7 mouse cellular contexts compared by ENCODE assay signal in the genomic region with DNA sequence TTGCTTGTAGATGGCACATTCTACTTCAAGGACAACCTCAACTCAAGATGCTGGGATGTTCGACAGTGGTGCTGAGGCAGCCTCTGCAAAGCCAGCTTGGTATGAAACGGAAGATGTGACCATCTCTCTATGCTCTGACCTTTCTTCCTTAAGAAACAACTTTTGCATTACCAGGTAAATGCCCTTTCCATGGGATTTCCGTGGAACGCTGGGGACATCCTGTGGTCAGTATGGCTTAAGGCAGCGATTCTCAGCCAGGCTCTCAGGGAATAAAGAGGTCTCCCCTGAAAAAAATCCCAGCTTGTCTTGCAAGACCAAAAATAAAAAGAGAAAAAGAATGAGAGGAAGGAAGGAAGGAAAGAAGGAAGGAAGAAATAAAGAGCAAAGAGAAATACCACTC.
DNase-seq lines count a peak whose midpoint lies in the region; ATAC-seq and TF ChIP-seq lines count a peak whose summit lies in the region.

No protein-coding gene starts in this region.

- 0 out of 2 replicates have a peak, but pooled peaks have one; percentile 3 for TF ChIP-seq CTCF in bone marrow, adult 2 months (IDR thresholded peaks at IDR 0.05; ENCODE audit: control insufficient read depth, insufficient read depth, low read length)

- H3K9me3 ChIP-seq in ES-E14 (ENCODE audit: control insufficient read depth, insufficient read depth, low read depth, low read length) = no peaks in the 10 kb centered on the region

- H3K27ac ChIP-seq in ES-E14 (ENCODE audit: insufficient read depth, low read depth, low read length, poor library complexity, severe bottlenecking) = no peak overlapping the region
- H3K27ac ChIP-seq in bone marrow, adult 2 months (ENCODE audit: control insufficient read depth, insufficient read depth, low read depth, low read length, poor library complexity) = no peak overlapping the region

- H3K4me3 ChIP-seq in ES-E14 (ENCODE audit: insufficient read depth in 1 of 2, low read depth in 1 of 2, low read length in 2 of 2, poor library complexity in 1 of 2, severe bottlenecking in 1 of 2) = no peak overlapping the region
- H3K4me3 ChIP-seq in bone marrow, adult 2 months (replicated peaks; ENCODE audit: control insufficient read depth, low read depth, low read length) = no peak overlapping the region

- H3K36me3 ChIP-seq in ES-E14 (ENCODE audit: control insufficient read depth, insufficient read depth, low read length, poor library complexity, severe bottlenecking) = no peaks in the 10 kb centered on the region

- peak; percentile 24 for DNase-seq in layer of hippocampus, adult 11-12 months (ENCODE audit: low spot score)
- no peak for DNase-seq in layer of hippocampus, postnatal 36 days
- no peak for DNase-seq in ES-E14 (ENCODE audit: low read depth, low spot score)
- peak; percentile 69 for DNase-seq in kidney, postnatal 10 days
- no peak for DNase-seq in thymus, postnatal 4 days

- WGBS in bone marrow, adult 2 months = 42% methylated on average over 5 of the region's 5 CpGs

- ATAC-seq in inflammation-experienced regulatory T-cells, adult 6 months = no peak

- no peak overlapping the region for H3K9ac ChIP-seq in ES-E14 (ENCODE audit: insufficient read depth, low read depth, low read length, poor library complexity, severe bottlenecking)

- no peaks in the 10 kb centered on the region for H3K4me1 ChIP-seq in ES-E14 (ENCODE audit: control insufficient read depth in 2 of 2, insufficient read depth in 2 of 2, low read length in 2 of 2, poor library complexity in 1 of 2)
- H3K4me1 ChIP-seq in bone marrow, adult 2 months (ENCODE audit: control insufficient read depth, insufficient read depth, low read length) = no peaks in the 10 kb centered on the region

- no peak for TF ChIP-seq POLR2A in bone marrow, adult 2 months (IDR thresholded peaks at IDR 0.05; ENCODE audit: borderline replicate concordance, control insufficient read depth, low read depth, low read length)

- in situ Hi-C loops in ES-E14 (cut with MboI; ENCODE audit: low sequenced_read_pairs in 2 of 2, unreplicated experiment in 2 of 2) = no loop called here

TF ChIP-seq in ES-E14, 5 proteins besides CTCF, POLR2A, EP300 and RAD21:
- TF ChIP-seq ZNF384 (IDR thresholded peaks at IDR 0.05; ENCODE audit: low read depth, low read length) (no peak), CHD2 (IDR thresholded peaks at IDR 0.05; ENCODE audit: low read depth, low read length) (no peak), ZC3H11A (IDR thresholded peaks at IDR 0.05; ENCODE audit: borderline replicate concordance, low read depth, low read length) (peak; percentile 13; the same call in 1 of the 2 replicates), HCFC1 (IDR thresholded peaks at IDR 0.05; ENCODE audit: borderline replicate concordance, insufficient read depth, low read length) (no peak)

Comparison
In these comparisons a context has a peak if more than half of its experiments do, and no peak if none do; other contexts are left out.
1. DNase-seq: peak in layer of hippocampus, adult 11-12 months (single experiment) and kidney, postnatal 10 days (single experiment); none in layer of hippocampus, postnatal 36 days (0 of 2), ES-E14 (single experiment) and thymus, postnatal 4 days (single experiment).